ENCODE assay signal across 12 mouse cellular contexts in genomic region chr12:29089634-29090033, GRCm38 (mm10).
DNase-seq lines count a peak whose midpoint lies in the region; ATAC-seq and TF ChIP-seq lines count a peak whose summit lies in the region.
"Had no signal": no experiment of that assay in that cellular context is flagged by ENCODE, and none has a peak within 500 bp of the region (broad histone marks: within the 10 kb centered on the region; RNA-seq: fewer than 3 reads in every experiment).

No protein-coding gene starts in this region.

- 52% methylated on average over 3 of the region's 3 CpGs for WGBS in neural tube, embryonic 13.5 days
- 38% methylated on average over 3 of the region's 3 CpGs for WGBS in hindbrain, postnatal 0 days

- no peak for TF ChIP-seq CTCF in hindbrain, postnatal 0 days (IDR thresholded peaks at IDR 0.05; ENCODE audit: low read depth)

- H3K9ac ChIP-seq in neural tube, embryonic 13.5 days = no peak overlapping the region
- H3K9ac ChIP-seq in hindbrain, postnatal 0 days (replicated peaks; ENCODE audit: low read length) = no peak overlapping the region
- H3K9ac ChIP-seq: embryonic facial prominence, embryonic 13.5 days; heart, embryonic 15.5 days had no signal

- H3K9me3 ChIP-seq in neural tube, embryonic 13.5 days = no peaks in the 10 kb centered on the region
- H3K9me3 ChIP-seq in hindbrain, postnatal 0 days (ENCODE audit: low read length) = no peaks in the 10 kb centered on the region
- H3K9me3 ChIP-seq: embryonic facial prominence, embryonic 13.5 days; heart, embryonic 15.5 days had no signal

- ATAC-seq in neural tube, embryonic 13.5 days (ENCODE audit: low read depth) = peak; percentile 50; the same call in 1 of the 2 replicates
- 0 out of 2 replicates have a peak, but pooled peaks have one; percentile 38 for ATAC-seq in hindbrain, postnatal 0 days
- ATAC-seq: CD4-positive, CD25-positive, alpha-beta regulatory T cell, adult 4 months had no signal

- no peak overlapping the region for H3K4me2 ChIP-seq in neural tube, embryonic 13.5 days
- H3K4me2 ChIP-seq in hindbrain, postnatal 0 days (ENCODE audit: low read depth, low read length) = no peak overlapping the region
- H3K4me2 ChIP-seq: embryonic facial prominence, embryonic 13.5 days; heart, embryonic 15.5 days had no signal

- H3K36me3 ChIP-seq in neural tube, embryonic 13.5 days = no peaks in the 10 kb centered on the region
- H3K36me3 ChIP-seq in hindbrain, postnatal 0 days (ENCODE audit: insufficient read depth, low read length) = no peaks in the 10 kb centered on the region
- H3K36me3 ChIP-seq: embryonic facial prominence, embryonic 13.5 days; heart, embryonic 15.5 days had no signal

- peaks cover 15% of the 10 kb centered on the region for H3K4me1 ChIP-seq in neural tube, embryonic 13.5 days (replicated peaks)
- no peaks in the 10 kb centered on the region; the same call in 1 of the 2 replicates for H3K4me1 ChIP-seq in hindbrain, postnatal 0 days (ENCODE audit: insufficient read depth, low read length)
- H3K4me1 ChIP-seq: embryonic facial prominence, embryonic 13.5 days; heart, embryonic 15.5 days had no signal

- no peak overlapping the region for H3K4me3 ChIP-seq in neural tube, embryonic 13.5 days
- no peak overlapping the region for H3K4me3 ChIP-seq in hindbrain, postnatal 0 days (ENCODE audit: low read length)
- H3K4me3 ChIP-seq: embryonic facial prominence, embryonic 13.5 days; heart, embryonic 15.5 days had no signal

- peak overlapping the region; percentile 39; the same call in 1 of the 2 replicates for H3K27ac ChIP-seq in neural tube, embryonic 13.5 days (replicated peaks)
- H3K27ac ChIP-seq in hindbrain, postnatal 0 days = no peak overlapping the region
- H3K27ac ChIP-seq: embryonic facial prominence, embryonic 13.5 days; heart, embryonic 15.5 days had no signal

- DNase-seq in kidney, adult 18-20 months = peak; percentile 3
- no peak for DNase-seq in kidney, adult 11 months
- no peak for DNase-seq in neural tube, embryonic 10.5 days (ENCODE audit: extremely low spot score, low spot score)
- DNase-seq in hindbrain, postnatal 0 days (ENCODE audit: low spot score) = peak; percentile 24
- DNase-seq in right cerebral cortex, postnatal 25 days = no peak
- no peak for DNase-seq in thymus, postnatal 36 days
- DNase-seq: lung, adult 18-20 months; thymus, adult 2 months had no signal

- no peaks in the 10 kb centered on the region for H3K27me3 ChIP-seq in neural tube, embryonic 13.5 days
- H3K27me3 ChIP-seq in hindbrain, postnatal 0 days (ENCODE audit: insufficient read depth, low read length) = no peaks in the 10 kb centered on the region
- H3K27me3 ChIP-seq: embryonic facial prominence, embryonic 13.5 days; heart, embryonic 15.5 days had no signal

Comparison
In these comparisons a context has a peak if more than half of its experiments do, and no peak if none do; other contexts are left out.
1. DNase-seq: peak in kidney, adult 18-20 months (single experiment) and hindbrain, postnatal 0 days (single experiment); none in kidney, adult 11 months (single experiment), neural tube, embryonic 10.5 days (single experiment), right cerebral cortex, postnatal 25 days (single experiment) and thymus, postnatal 36 days (0 of 2).